Mouse (Mus musculus) spleen, embryonic (tissue): Measurements from ENCODE around the gene Anks3.

Source experiments
- CTCF ChIA-PET: fragments of 350-600 bp; sonication (Branson Sonifier 250); formaldehyde crosslinking; loops from one replicate; lab custom pipeline; 2022; lab: Charles Lee

Anks3 gene

GRCm38 (mm10) chr16:4902390-4902789 lies 61.6 kb downstream of the Anks3 start:
- CTCF ChIA-PET: no interaction called here

GRCm38 (mm10) chr16:4901167-4901566 lies 62.8 kb downstream of the Anks3 start:
- CTCF ChIA-PET: no interaction called here

DNA sequence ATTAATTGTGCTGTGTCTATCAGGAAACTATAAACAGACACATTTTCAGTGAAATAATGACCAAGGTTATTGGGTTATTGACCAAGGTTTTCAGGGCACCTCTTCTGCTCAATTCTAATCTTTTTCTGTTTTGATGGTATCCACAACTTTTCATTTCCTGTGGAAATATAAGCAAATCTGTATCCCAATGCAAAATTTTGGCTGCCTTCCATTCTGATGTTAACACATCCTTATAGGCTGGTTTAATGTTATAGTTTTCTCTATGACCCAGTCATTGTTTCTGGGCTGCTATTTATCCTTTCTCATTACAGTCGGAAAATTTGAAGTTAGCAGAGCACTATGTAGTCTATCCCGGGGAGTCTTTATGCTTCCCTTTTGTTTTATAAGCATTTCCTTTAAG lies 64.3 kb downstream of the Anks3 start:
- CTCF ChIA-PET: no interaction called here

DNA sequence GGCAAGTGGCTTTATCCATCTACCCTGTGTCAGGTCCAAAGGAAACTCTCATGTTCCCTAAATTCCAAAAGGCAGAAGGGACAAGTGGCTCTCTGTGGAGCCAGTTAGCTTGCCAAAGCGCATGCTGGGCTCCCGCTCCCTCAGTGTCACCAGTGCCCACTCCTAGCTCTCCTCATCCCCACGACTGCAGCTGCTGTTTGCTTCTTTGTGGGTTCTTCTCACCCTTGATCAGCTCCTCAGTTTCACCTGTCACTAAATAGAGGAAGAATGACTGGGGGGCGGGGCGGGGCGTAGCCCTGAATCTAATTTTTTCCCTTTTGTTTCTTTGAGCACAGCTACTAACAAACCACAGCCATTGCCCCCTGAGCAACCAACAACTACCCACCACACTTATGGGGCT lies 65.1 kb downstream of the Anks3 start:
- CTCF ChIA-PET: no interaction called here

DNA sequence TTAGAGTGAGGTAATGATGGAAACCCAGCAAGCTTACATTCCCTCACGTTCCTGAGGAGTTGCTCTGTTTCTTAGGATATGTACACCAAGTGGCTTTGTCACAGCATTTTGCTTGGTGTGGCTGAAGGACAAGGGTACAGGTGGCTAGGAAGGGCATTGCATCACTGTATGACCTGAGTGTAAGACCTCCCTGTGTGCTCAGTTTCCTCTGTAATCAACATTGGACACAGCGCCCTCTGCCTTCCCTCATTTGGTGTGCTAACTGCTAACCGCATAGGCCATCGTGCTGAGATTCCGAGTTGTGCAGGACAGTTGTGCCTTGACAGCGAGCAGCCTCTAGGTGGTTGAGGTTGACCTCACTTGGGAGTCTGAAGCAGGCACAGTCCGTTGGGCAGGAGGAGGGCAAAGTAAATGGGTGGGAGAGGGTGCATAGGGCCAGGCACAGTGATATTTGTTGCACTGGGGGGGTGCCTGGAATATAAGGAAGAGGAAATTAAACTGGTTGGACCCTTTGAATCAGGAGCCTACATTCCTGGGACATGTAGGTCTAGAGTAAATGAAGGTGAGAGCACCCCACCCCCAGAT lies 66.8 kb downstream of the Anks3 start:
- CTCF ChIA-PET: no interaction called here

DNA sequence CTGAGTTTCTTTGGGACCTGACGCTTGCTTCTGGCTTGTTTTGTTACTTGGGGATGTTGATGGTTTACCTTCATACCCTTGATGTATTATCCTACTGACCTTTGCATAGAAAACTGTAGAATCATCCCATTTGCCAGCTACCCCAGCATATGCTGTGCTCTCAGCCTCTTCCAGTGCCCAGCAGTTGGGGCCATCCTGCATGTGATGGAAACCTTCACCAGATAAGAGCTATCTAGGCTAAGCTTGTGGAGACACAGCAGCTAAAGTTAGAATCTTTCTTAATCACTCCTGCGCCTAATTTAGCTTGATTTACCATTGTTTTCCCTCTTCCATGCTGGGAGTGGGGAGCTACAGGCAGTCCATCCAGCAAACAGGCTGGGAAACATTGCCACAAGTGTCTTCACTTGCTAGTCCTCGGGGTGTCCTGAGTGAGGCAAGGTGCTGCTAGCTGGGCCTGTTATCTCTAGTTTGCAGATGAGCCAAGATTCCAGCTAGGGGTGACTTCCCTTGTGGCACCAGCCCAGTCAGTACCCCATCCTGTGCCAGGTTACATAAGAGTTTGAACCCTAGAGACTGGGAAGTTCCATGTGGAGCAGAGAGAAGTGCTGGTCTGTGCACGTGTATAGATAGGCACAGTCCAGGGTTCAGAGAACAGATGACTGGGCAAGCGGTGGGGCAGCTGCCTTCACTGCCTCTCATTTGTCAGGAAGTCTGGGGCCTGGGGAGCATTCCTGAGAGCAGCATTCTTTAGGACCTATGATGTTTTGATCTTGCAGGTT lies 67.6 kb downstream of the Anks3 start:
- CTCF ChIA-PET: interaction anchor here (0.7 kb wide), 1 partner anchor 12 kb away, joined by 5 read pairs; no protein-coding TSS in a partner anchor

DNA sequence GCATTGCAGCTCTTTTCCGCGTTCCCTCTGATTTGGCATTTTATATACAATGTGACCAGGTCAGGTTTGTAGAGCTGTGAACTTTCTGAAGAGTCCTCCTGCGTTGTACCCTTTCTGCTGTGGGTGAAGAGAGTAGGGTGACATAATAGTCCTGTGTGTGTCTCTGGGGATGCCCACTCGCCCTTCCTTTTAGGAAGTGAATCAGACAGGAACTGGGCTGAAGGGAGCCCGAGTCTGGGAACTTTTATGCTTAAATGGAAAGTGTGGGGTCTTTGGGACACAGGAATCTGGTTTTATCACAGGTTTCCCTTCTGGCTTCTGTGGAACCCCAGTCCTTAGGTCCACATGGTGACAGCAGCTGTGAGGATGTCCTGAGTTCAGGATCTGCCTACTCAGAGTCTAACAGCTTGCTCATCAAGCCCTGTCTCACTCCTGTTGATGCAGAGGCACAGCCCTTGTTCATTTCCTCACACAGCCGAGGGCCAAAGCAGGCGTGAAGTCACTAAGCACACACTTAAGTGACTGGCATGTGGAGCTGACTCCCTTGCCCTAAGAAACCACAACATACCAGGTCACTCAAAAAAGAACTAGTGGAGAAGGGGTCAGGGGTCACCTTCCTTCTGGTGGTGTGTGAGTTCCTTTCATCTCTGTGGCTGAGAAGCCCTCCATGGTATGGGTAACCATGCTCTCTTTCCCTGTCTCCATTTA lies 69.7 kb downstream of the Anks3 start:
- CTCF ChIA-PET: interaction anchor here (0.6 kb wide), 1 partner anchor 14 kb away, joined by 12 read pairs; the partner anchor contains the start of gene Ubald1

GRCm38 (mm10) chr16:4892171-4892570 lies 71.8 kb downstream of the Anks3 start:
- CTCF ChIA-PET: interaction anchor here (0.7 kb wide), 1 partner anchor 21 kb away, joined by 3 read pairs; no protein-coding TSS in a partner anchor
